1 mouse cellular context compared by ENCODE assay signal in the genomic region with DNA sequence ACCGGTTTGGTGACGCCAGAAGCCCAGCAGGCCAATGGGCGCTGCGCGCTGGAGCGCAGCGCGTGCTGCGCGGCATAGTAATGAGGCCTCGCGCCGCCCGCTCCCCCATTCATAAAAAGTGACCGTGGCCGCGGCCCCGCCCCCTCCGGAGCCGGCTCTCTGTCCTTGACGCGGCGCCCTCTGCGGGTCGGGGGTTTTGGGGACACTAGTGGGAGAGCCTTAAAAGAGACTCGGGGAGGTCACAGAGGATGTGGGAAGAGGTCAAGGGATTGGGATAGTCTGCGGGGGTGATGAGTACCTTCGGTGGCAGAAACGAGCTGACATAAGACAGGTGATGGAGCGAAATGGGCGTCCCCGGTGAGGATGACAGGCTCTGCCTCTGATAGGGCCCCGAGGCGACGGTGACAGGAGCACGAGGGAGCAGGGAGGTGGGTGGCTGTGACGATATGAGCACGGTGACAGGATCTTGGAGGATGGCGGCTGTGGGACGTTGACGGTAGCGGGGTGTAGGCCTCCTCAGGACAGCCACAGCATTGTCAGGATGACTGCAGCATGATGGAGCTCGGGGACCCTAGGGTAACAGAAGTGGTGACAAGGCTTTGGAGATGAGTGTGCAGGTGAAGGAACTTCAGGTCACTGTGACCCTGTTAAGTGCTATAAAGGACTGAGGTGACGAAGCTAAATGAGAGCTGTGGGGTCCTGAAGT.
TF ChIP-seq lines count a peak whose summit lies in the region.

No protein-coding gene starts in this region.

TF ChIP-seq in MEL, 35 proteins besides CTCF, POLR2A, EP300 and RAD21 (continued from another document):
- TF ChIP-seq UBTF (IDR thresholded peaks at IDR 0.05; ENCODE audit: borderline replicate concordance, insufficient read depth, low read depth, low read length) (no peak), SIN3A (IDR thresholded peaks at IDR 0.05; ENCODE audit: low read length) (peak; percentile 41; the same call in 1 of the 2 replicates), USF2 (IDR thresholded peaks at IDR 0.05; ENCODE audit: borderline replicate concordance in 1 of 2, insufficient read depth in 1 of 2, low read depth in 1 of 2, low read length in 2 of 2) (no peak), MAZ (IDR thresholded peaks at IDR 0.05; ENCODE audit: low read depth, low read length) (no peak), MXI1 (IDR thresholded peaks at IDR 0.05; ENCODE audit: low read depth, low read length) (peak; percentile 68; the same call in 1 of the 2 replicates), TBP (IDR thresholded peaks at IDR 0.05; ENCODE audit: low read depth, low read length) (no peak), JUND (IDR thresholded peaks at IDR 0.05; ENCODE audit: low read depth, low read length) (no peak), ETS1 (IDR thresholded peaks at IDR 0.05; ENCODE audit: low read depth, low read length) (no peak), ZNF384 (IDR thresholded peaks at IDR 0.05; ENCODE audit: low read depth, low read length) (no peak), SMC3 (IDR thresholded peaks at IDR 0.05; ENCODE audit: low read depth, low read length) (peak; percentile 26; the same call in 1 of the 2 replicates), ZMIZ1 (IDR thresholded peaks at IDR 0.05; ENCODE audit: low read depth, low read length) (no peak)
